Mouse (Mus musculus) naive thymus-derived CD4-positive, alpha-beta T cell, adult 2 months (primary cell): ENCODE measurements around the gene Stam.
"Not testable (repeated sequence)": the region's sequence is repeated elsewhere in the genome, so short reads cannot be mapped to it uniquely, and the experiment has no call there.

ENCODE experiments used
- DNase-seq: peaks from one replicate; pipeline ENCODE4 v3.0.0-alpha.2; 2011; ENCODE audit warnings: low read depth

Gene Stam

GRCm38 (mm10) chr2:14192046-14192445 is 118.1 kb downstream of the Stam start:
- no peak for DNase-seq

- not testable (repeated sequence) for DNase-seq
Measured at GRCm38 (mm10) chr2:14198325-14198903, 124.5 kb downstream of the Stam start.
